ENCODE assay signal across 9 mouse cellular contexts in genomic region chr7:128583213-128583948, GRCm38 (mm10). TPM values are rescaled to one million over a fixed set of nuclear protein-coding genes. Genes with fewer than 3 reads are reported as not detected.
DNase-seq lines count a peak whose midpoint lies in the region; ATAC-seq lines count a peak whose summit lies in the region.
"Had no signal": no experiment of that assay in that cellular context is flagged by ENCODE, and none has a peak within 500 bp of the region (broad histone marks: within the 10 kb centered on the region; RNA-seq: fewer than 3 reads in every experiment).

No protein-coding gene starts in this region.

- no peaks in the 10 kb centered on the region for H3K9me3 ChIP-seq in forebrain, embryonic 16.5 days (ENCODE audit: control insufficient read depth, low read length)
- H3K9me3 ChIP-seq: limb, embryonic 12.5 days had no signal

- H3K27me3 ChIP-seq in forebrain, embryonic 16.5 days (replicated peaks; ENCODE audit: control insufficient read depth, insufficient read depth, low read length): no peaks in the 10 kb centered on the region
- H3K27me3 ChIP-seq: limb, embryonic 12.5 days had no signal

- no peak overlapping the region for H3K4me3 ChIP-seq in forebrain, embryonic 16.5 days (replicated peaks; ENCODE audit: low read length)
- H3K4me3 ChIP-seq: limb, embryonic 12.5 days had no signal

- no peak overlapping the region for H3K4me2 ChIP-seq in forebrain, embryonic 16.5 days (ENCODE audit: low read length)
- H3K4me2 ChIP-seq: limb, embryonic 12.5 days had no signal

- ATAC-seq in forebrain, embryonic 16.5 days: no peak

- peak; percentile 7 to 23 for DNase-seq in lung, adult 18-20 months
- DNase-seq in lung, postnatal 25 days (ENCODE audit: low spot score): no peak
- DNase-seq in adrenal gland, postnatal 10 days: peak; percentile 47
- DNase-seq in frontal cortex, postnatal 36 days (ENCODE audit: low spot score in 2 of 2): peak; percentile 71 to 86
- DNase-seq in left cerebral cortex, postnatal 25 days (ENCODE audit: low spot score in 2 of 2): peak; percentile 72 to 96
- no peak for DNase-seq in gastrocnemius, postnatal 36 days
- no peak for DNase-seq in thymus, adult 18-20 months

- intact Hi-C loops in left cerebral cortex, postnatal 25 days (cut with DNase I): loop anchor here (2.0 to 5.0 kb wide), 2 partner anchors 29 to 106 kb away; no protein-coding TSS in a partner anchor
- intact Hi-C loops in gastrocnemius, postnatal 36 days (cut with DNase I): no loop called here

- H3K27ac ChIP-seq in forebrain, embryonic 16.5 days (ENCODE audit: low read length): no peak overlapping the region
- H3K27ac ChIP-seq: limb, embryonic 12.5 days had no signal

- H3K9ac ChIP-seq in forebrain, embryonic 16.5 days (replicated peaks; ENCODE audit: low read depth, low read length): no peak overlapping the region
- H3K9ac ChIP-seq: limb, embryonic 12.5 days had no signal

- H3K4me1 ChIP-seq in forebrain, embryonic 16.5 days (replicated peaks; ENCODE audit: control insufficient read depth, insufficient read depth, low read length): 0 out of 2 replicates have a peak, but pooled peaks cover 3% of the 10 kb centered on the region
- H3K4me1 ChIP-seq: limb, embryonic 12.5 days had no signal

- H3K36me3 ChIP-seq in forebrain, embryonic 16.5 days (ENCODE audit: control insufficient read depth, insufficient read depth): no peaks in the 10 kb centered on the region
- H3K36me3 ChIP-seq: limb, embryonic 12.5 days had no signal

- WGBS in forebrain, embryonic 16.5 days: 64% methylated on average over 6 of the region's 6 CpGs

RNA-seq across cellular contexts. Expression of gene Inpp5f, which starts 27.7 kb away (rescaled TPM):
- total RNA-seq in adrenal gland, postnatal 10 days (2021): 10 to 100 TPM; 19.7 to 28.0 TPM
- 100 to 1,000 TPM in 1 of 2 experiments, 10 to 100 TPM in 1; 96.4 to 115 TPM for total RNA-seq in left cerebral cortex, postnatal 25 days (2021)
- total RNA-seq in gastrocnemius, postnatal 36 days (2021): 1 to 10 TPM; 2.9 to 3.2 TPM
- 322 and 366 TPM in 2 replicates for polyA plus RNA-seq in forebrain, embryonic 16.5 days (2015; fragmentation: Nextera tagmentation; extraction: Ambion mirVana)

RNA-seq across cellular contexts. Expression of gene Bag3, which starts 60.0 kb away (rescaled TPM):
- total RNA-seq in adrenal gland, postnatal 10 days (2021): 100 to 1,000 TPM in 1 of 2 experiments, 10 to 100 TPM in 1; 77.1 to 125 TPM
- 1 to 10 TPM; 6.4 to 7.5 TPM for total RNA-seq in left cerebral cortex, postnatal 25 days (2021)
- 100 to 1,000 TPM; 130 to 132 TPM for total RNA-seq in gastrocnemius, postnatal 36 days (2021)
- 1.5 and 1.8 TPM in 2 replicates for polyA plus RNA-seq in forebrain, embryonic 16.5 days (2015; fragmentation: Nextera tagmentation; extraction: Ambion mirVana)

Comparison
In these comparisons a context has a peak if more than half of its experiments do, and no peak if none do; other contexts are left out.
1. DNase-seq: peak in lung, adult 18-20 months (2 of 2), adrenal gland, postnatal 10 days (single experiment), frontal cortex, postnatal 36 days (2 of 2) and left cerebral cortex, postnatal 25 days (2 of 2); none in lung, postnatal 25 days (single experiment), gastrocnemius, postnatal 36 days (0 of 2) and thymus, adult 18-20 months (0 of 2).
2. RNA of gene Inpp5f, which starts 27.7 kb away (total RNA-seq): 96.4 to 115 TPM in left cerebral cortex, postnatal 25 days and 19.7 to 28.0 TPM in adrenal gland, postnatal 10 days; 2.9 to 3.2 TPM in gastrocnemius, postnatal 36 days; every median in the first group is over 4 times any median in the second.
3. RNA of gene Bag3, which starts 60.0 kb away (total RNA-seq): 130 to 132 TPM in gastrocnemius, postnatal 36 days and 77.1 to 125 TPM in adrenal gland, postnatal 10 days; 6.4 to 7.5 TPM in left cerebral cortex, postnatal 25 days; every median in the first group is over 4 times any median in the second.